Mouse (Mus musculus): ENCODE data around the gene Omt2b. TPM values are rescaled to one million over a fixed set of nuclear protein-coding genes. Genes with fewer than 3 reads are reported as not detected.
"Not testable (repeated sequence)": the region's sequence is repeated elsewhere in the genome, so short reads cannot be mapped to it uniquely, and the experiment has no call there.

Omt2b gene
- polyA plus RNA-seq, 1 experiment from 2014 or later, result not detected

- no peak overlapping the region for H3K27ac ChIP-seq
- no peaks in the 10 kb centered on the region; the same call in 1 of the 2 replicates for H3K4me1 ChIP-seq
- no peak for DNase-seq (ENCODE audit: low spot score)
- WGBS, result 84% methylated on average over 6 of the region's 6 CpGs
- H3K36me3 ChIP-seq, result no peaks in the 10 kb centered on the region
- H3K4me3 ChIP-seq, result no peak overlapping the region
- no peaks in the 10 kb centered on the region for H3K9me3 ChIP-seq (replicated peaks)
- H3K27me3 ChIP-seq (ENCODE audit: low read depth, poor library complexity, severe bottlenecking), result no peaks in the 10 kb centered on the region
Measured at GRCm38 (mm10) chr9:78359750-78360483, 32.5 kb downstream of the Omt2b start.

- DNase-seq (ENCODE audit: low spot score), result no peak
- Histone ChIP-seq H3K27ac (no peak overlapping the region), H3K36me3 (no peaks in the 10 kb centered on the region), H3K9me3 (replicated peaks) (no peaks in the 10 kb centered on the region), H3K27me3 (ENCODE audit: low read depth, poor library complexity, severe bottlenecking) (no peaks in the 10 kb centered on the region), H3K4me1 (no peaks in the 10 kb centered on the region; the same call in 1 of the 2 replicates), H3K4me3 (no peak overlapping the region)
- WGBS, result 28% methylated on average over 2 of the region's 2 CpGs
Measured at GRCm38 (mm10) chr9:78360484-78360872, 33.1 kb downstream of the Omt2b start.

GRCm38 (mm10) chr9:78363374-78363773 lies 36.0 kb downstream of the Omt2b start:
- Histone ChIP-seq H3K4me1 (no peaks in the 10 kb centered on the region; the same call in 1 of the 2 replicates), H3K27ac (no peak overlapping the region), H3K9me3 (replicated peaks) (no peaks in the 10 kb centered on the region), H3K4me3 (no peak overlapping the region), H3K27me3 (ENCODE audit: low read depth, poor library complexity, severe bottlenecking) (no peaks in the 10 kb centered on the region), H3K36me3 (no peaks in the 10 kb centered on the region)
- WGBS, result 78% methylated on average over 6 of the region's 6 CpGs
- DNase-seq (ENCODE audit: low spot score), result no peak

GRCm38 (mm10) chr9:78364701-78365100 lies 37.3 kb downstream of the Omt2b start:
- Histone ChIP-seq H3K36me3 (no peaks in the 10 kb centered on the region), H3K27ac (no peak overlapping the region), H3K27me3 (ENCODE audit: low read depth, poor library complexity, severe bottlenecking) (no peaks in the 10 kb centered on the region), H3K4me3 (no peak overlapping the region), H3K4me1 (no peaks in the 10 kb centered on the region; the same call in 1 of the 2 replicates), H3K9me3 (replicated peaks) (no peaks in the 10 kb centered on the region)
- no peak for DNase-seq (ENCODE audit: low spot score)
- 93% methylated on average over 6 of the region's 6 CpGs for WGBS

- Histone ChIP-seq H3K36me3 (no peaks in the 10 kb centered on the region), H3K4me1 (no peaks in the 10 kb centered on the region; the same call in 1 of the 2 replicates), H3K27me3 (ENCODE audit: low read depth, poor library complexity, severe bottlenecking) (no peaks in the 10 kb centered on the region), H3K4me3 (no peak overlapping the region), H3K9me3 (replicated peaks) (no peaks in the 10 kb centered on the region), H3K27ac (no peak overlapping the region)
- WGBS, result 79% methylated on average over 13 of the region's 13 CpGs
- DNase-seq (ENCODE audit: low spot score), result no peak
Measured at GRCm38 (mm10) chr9:78365850-78366544, 38.6 kb downstream of the Omt2b start.

GRCm38 (mm10) chr9:78367959-78368358 lies 40.6 kb downstream of the Omt2b start, which contains the start of gene Dppa5a:
TSS of gene Dppa5a (minus strand) at chr9:78368177.
- not testable (repeated sequence) for H3K27me3 ChIP-seq (ENCODE audit: low read depth, poor library complexity, severe bottlenecking); H3K27ac ChIP-seq
- WGBS, result 88% methylated on average over 16 of the region's 16 CpGs

GRCm38 (mm10) chr9:78368671-78369293 lies 41.4 kb downstream of the Omt2b start:
- H3K9me3 ChIP-seq (replicated peaks), result no peaks in the 10 kb centered on the region
- 74% methylated on average over 3 of the region's 3 CpGs for WGBS

More at GRCm38 (mm10) chr9:78367959-78368358, 40.6 kb downstream of the Omt2b start, which contains the start of gene Dppa5a:
- H3K4me3 ChIP-seq; H3K36me3 ChIP-seq; H3K9me3 ChIP-seq (replicated peaks); H3K4me1 ChIP-seq; DNase-seq (ENCODE audit: low spot score): not testable (repeated sequence)

GRCm38 (mm10) chr9:78369349-78369748 lies 42.0 kb downstream of the Omt2b start:
- no peak overlapping the region for H3K27ac ChIP-seq

More at GRCm38 (mm10) chr9:78368671-78369293, 41.4 kb downstream of the Omt2b start:
- Histone ChIP-seq H3K27me3 (ENCODE audit: low read depth, poor library complexity, severe bottlenecking) (no peaks in the 10 kb centered on the region), H3K36me3 (no peaks in the 10 kb centered on the region), H3K4me1 (no peaks in the 10 kb centered on the region), H3K4me3 (no peak overlapping the region), H3K27ac (no peak overlapping the region)
- no peak for DNase-seq (ENCODE audit: low spot score)

GRCm38 (mm10) chr9:78369786-78370185 lies 42.4 kb downstream of the Omt2b start:
- WGBS, result 93% methylated on average over 7 of the region's 7 CpGs
- Histone ChIP-seq H3K27me3 (ENCODE audit: low read depth, poor library complexity, severe bottlenecking) (no peaks in the 10 kb centered on the region), H3K27ac (no peak overlapping the region), H3K9me3 (replicated peaks) (no peaks in the 10 kb centered on the region), H3K36me3 (no peaks in the 10 kb centered on the region), H3K4me3 (no peak overlapping the region), H3K4me1 (peaks cover 7% of the 10 kb centered on the region; the same call in 1 of the 2 replicates)
- no peak for DNase-seq (ENCODE audit: low spot score)

More at GRCm38 (mm10) chr9:78369349-78369748, 42.0 kb downstream of the Omt2b start:
- no peaks in the 10 kb centered on the region for H3K27me3 ChIP-seq (ENCODE audit: low read depth, poor library complexity, severe bottlenecking)
- no peak overlapping the region for H3K4me3 ChIP-seq
- H3K9me3 ChIP-seq (replicated peaks), result no peaks in the 10 kb centered on the region
- peaks cover 4% of the 10 kb centered on the region; the same call in 1 of the 2 replicates for H3K4me1 ChIP-seq
- DNase-seq (ENCODE audit: low spot score), result no peak
- H3K36me3 ChIP-seq, result no peaks in the 10 kb centered on the region
- 88% methylated on average over 2 of the region's 2 CpGs for WGBS

- no peaks in the 10 kb centered on the region for H3K9me3 ChIP-seq (replicated peaks)
- WGBS, result 94% methylated on average over 3 of the region's 3 CpGs
- no peak for DNase-seq (ENCODE audit: low spot score)
- H3K36me3 ChIP-seq, result no peaks in the 10 kb centered on the region
- no peak overlapping the region for H3K27ac ChIP-seq
- peaks cover 7% of the 10 kb centered on the region; the same call in 1 of the 2 replicates for H3K4me1 ChIP-seq
- no peaks in the 10 kb centered on the region; the same call in 1 of the 2 replicates for H3K27me3 ChIP-seq (ENCODE audit: low read depth, poor library complexity, severe bottlenecking)
- no peak overlapping the region for H3K4me3 ChIP-seq
Measured at GRCm38 (mm10) chr9:78371441-78371840, 44.1 kb downstream of the Omt2b start.

GRCm38 (mm10) chr9:78372827-78373504 lies 45.6 kb downstream of the Omt2b start:
- H3K4me3 ChIP-seq, result no peak overlapping the region
- WGBS, result 88% methylated on average over 10 of the region's 10 CpGs

GRCm38 (mm10) chr9:78374397-78374796 lies 47.0 kb downstream of the Omt2b start:
- Histone ChIP-seq H3K36me3 (no peaks in the 10 kb centered on the region), H3K27me3 (ENCODE audit: low read depth, poor library complexity, severe bottlenecking) (peaks cover 18% of the 10 kb centered on the region), H3K27ac (no peak overlapping the region), H3K9me3 (replicated peaks) (no peaks in the 10 kb centered on the region), H3K4me1 (peaks cover 19% of the 10 kb centered on the region), H3K4me3 (no peak overlapping the region)
- 45% methylated on average over 5 of the region's 5 CpGs for WGBS
- no peak for DNase-seq (ENCODE audit: low spot score)

More at GRCm38 (mm10) chr9:78372827-78373504, 45.6 kb downstream of the Omt2b start:
- DNase-seq (ENCODE audit: low spot score), result no peak
- H3K27ac ChIP-seq, result no peak overlapping the region
- peaks cover 6% of the 10 kb centered on the region for H3K27me3 ChIP-seq (ENCODE audit: low read depth, poor library complexity, severe bottlenecking)
- H3K9me3 ChIP-seq (replicated peaks), result no peaks in the 10 kb centered on the region
- H3K4me1 ChIP-seq, result peaks cover 12% of the 10 kb centered on the region
- H3K36me3 ChIP-seq, result no peaks in the 10 kb centered on the region
